Mouse (Mus musculus) forebrain, embryonic 14.5 days (tissue): Measurements from ENCODE around the gene Ddr1. TPM values are rescaled to one million over a fixed set of nuclear protein-coding genes. Genes with fewer than 3 reads are reported as not detected.

ENCODE experiments used
- polyA plus RNA-seq: library from polyadenylated mRNA; unstranded; fragments of >200 nt; fragmentation: Nextera tagmentation; extraction: Ambion mirVana; gene quantifications from 2 replicates; pipeline ENCODE4 v1.2.1, GENCODE M21; 2014

Gene Ddr1
- polyA plus RNA-seq, 1 experiment from 2014 or later: 62.0 TPM

Other genes starting within 250 kb of the Ddr1 start
- 0.23 TPM in 1 of 2 replicates, not detected in the other for gene H2-Q10, start 234.5 kb downstream of the Ddr1 start, polyA plus RNA-seq
- gene Pou5f1, start 198.6 kb downstream of the Ddr1 start, polyA plus RNA-seq: 0.20 TPM in 1 of 2 replicates, not detected in the other
- 40.8 and 48.8 TPM in 2 replicates for gene Tcf19, start 187.8 kb downstream of the Ddr1 start, polyA plus RNA-seq
- 4.7 and 6.5 TPM in 2 replicates for gene Cchcr1, start 187.5 kb downstream of the Ddr1 start, polyA plus RNA-seq
- 0.28 and 0.36 TPM in 2 replicates for gene Psors1c2, start 171.4 kb downstream of the Ddr1 start, polyA plus RNA-seq
- 0.06 TPM in 1 of 2 replicates, not detected in the other for gene Cdsn, start 152.5 kb downstream of the Ddr1 start, polyA plus RNA-seq
- gene 2300002M23Rik, start 137.2 kb downstream of the Ddr1 start, polyA plus RNA-seq: not detected in 2 replicates
- gene Sfta2, start 103.1 kb downstream of the Ddr1 start, polyA plus RNA-seq: 0.51 TPM in 1 of 2 replicates, not detected in the other
- gene Gm9573, start 78.0 kb downstream of the Ddr1 start, polyA plus RNA-seq: not detected in 2 replicates
- not detected in 2 replicates for gene Mucl3, start 60.9 kb downstream of the Ddr1 start, polyA plus RNA-seq
- 9.3 and 11.5 TPM in 2 replicates for gene Vars2, start 37.0 kb downstream of the Ddr1 start, polyA plus RNA-seq
- gene Gtf2h4, start 30.9 kb downstream of the Ddr1 start, polyA plus RNA-seq: 36.9 and 38.2 TPM in 2 replicates
- 4.6 and 5.0 TPM in 2 replicates for gene Ier3, start 117.1 kb upstream of the Ddr1 start, polyA plus RNA-seq
- gene Flot1, start 118.6 kb upstream of the Ddr1 start, polyA plus RNA-seq: 68.5 and 78.2 TPM in 2 replicates
- gene Tubb5, start 133.7 kb upstream of the Ddr1 start, polyA plus RNA-seq: 2,004 and 2,051 TPM in 2 replicates
- 12.2 and 14.4 TPM in 2 replicates for gene Mdc1, start 136.9 kb upstream of the Ddr1 start, polyA plus RNA-seq
- 23.9 and 29.6 TPM in 2 replicates for gene Nrm, start 156.7 kb upstream of the Ddr1 start, polyA plus RNA-seq
- 21.2 and 22.0 TPM in 2 replicates for gene Ppp1r18, start 161.0 kb upstream of the Ddr1 start, polyA plus RNA-seq
- 29.3 and 31.8 TPM in 2 replicates for gene Dhx16, start 175.2 kb upstream of the Ddr1 start, polyA plus RNA-seq
- 30.4 and 34.3 TPM in 2 replicates for gene 2310061I04Rik, start 192.8 kb upstream of the Ddr1 start, polyA plus RNA-seq
- gene Atat1, start 205.5 kb upstream of the Ddr1 start, polyA plus RNA-seq: 313 and 439 TPM in 2 replicates
- gene Mrps18b, start 211.8 kb upstream of the Ddr1 start, polyA plus RNA-seq: 58.4 and 68.8 TPM in 2 replicates
- gene Ppp1r10, start 211.8 kb upstream of the Ddr1 start, polyA plus RNA-seq: 34.9 and 44.5 TPM in 2 replicates